Mouse (Mus musculus) ovary, postnatal 36 days (tissue): ENCODE measurements around the gene Eif3b.

ENCODE experiments used
- DNase-seq: peaks from one replicate; pipeline ENCODE4 v3.0.0; 2022; ENCODE audit warnings: low spot score, mixed read lengths

The Eif3b gene

DNA sequence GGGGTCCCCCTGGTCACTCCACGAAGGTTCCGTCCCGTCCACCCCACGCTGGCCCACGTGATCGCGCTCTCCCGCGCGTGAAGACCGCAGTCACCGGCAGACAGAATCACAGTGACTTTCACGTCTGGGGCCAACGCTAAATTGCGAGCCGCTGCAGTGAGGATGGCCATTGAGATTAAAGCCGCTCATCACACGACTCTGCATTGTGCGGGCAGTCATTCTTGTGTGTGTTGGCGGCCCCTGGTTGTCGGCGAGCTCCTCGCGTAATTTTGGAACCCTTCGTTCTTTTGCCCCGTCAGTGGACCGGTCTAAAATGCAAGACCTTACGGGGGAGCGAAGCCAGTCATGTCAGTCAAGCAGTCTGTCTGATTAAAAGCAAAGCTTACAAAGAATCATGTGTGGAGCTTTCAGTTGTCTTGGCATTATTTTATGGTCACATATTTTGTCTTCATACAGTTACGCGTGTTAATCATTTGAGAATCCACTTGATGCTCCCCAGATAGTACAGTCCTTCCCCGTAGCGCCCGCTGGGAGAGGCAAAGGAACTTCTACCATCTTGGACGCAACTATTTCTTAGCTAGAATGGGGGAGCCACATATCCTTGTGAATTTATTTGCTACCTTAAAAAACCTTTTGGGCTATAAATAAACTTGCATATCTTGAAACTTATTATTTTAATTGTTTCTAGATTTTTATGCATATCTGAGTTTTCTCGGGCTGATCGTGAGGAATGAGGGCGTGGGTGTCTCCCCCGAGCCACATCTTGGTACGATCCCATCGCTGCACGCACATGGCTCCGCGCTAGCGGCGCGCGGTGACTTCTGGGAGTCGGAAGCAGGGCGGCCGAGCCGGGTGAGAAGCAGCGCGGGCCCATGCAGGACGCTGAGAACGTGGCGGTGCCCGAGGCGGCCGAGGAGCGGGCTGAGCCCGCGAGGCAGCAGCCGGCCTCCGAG, at the start of gene Eif3b:
Gene Eif3b, plus strand, starts transcription at position 840 of the 953 bp plus-strand sequence.
- DNase-seq = peak; percentile 85

DNA sequence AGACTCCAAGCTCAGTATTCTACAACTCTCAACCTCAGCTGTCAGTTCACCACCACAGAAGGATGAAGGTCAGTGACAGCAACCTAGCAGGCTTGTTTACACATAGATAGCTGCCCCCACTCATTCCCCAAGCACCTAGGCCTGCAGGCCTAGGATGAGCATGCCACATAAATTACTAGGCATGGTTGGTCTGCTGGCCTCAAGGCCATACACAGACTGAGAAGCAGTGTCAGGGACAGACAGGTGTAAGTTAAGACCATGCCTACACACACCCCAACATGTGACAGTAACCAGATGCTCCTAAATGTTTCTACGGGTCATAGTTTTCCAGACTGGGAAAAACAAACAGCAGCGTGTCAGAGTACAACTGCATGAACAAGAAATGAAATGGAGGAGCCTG, 49.7 kb upstream of the Eif3b start:
- no peak for DNase-seq

DNA sequence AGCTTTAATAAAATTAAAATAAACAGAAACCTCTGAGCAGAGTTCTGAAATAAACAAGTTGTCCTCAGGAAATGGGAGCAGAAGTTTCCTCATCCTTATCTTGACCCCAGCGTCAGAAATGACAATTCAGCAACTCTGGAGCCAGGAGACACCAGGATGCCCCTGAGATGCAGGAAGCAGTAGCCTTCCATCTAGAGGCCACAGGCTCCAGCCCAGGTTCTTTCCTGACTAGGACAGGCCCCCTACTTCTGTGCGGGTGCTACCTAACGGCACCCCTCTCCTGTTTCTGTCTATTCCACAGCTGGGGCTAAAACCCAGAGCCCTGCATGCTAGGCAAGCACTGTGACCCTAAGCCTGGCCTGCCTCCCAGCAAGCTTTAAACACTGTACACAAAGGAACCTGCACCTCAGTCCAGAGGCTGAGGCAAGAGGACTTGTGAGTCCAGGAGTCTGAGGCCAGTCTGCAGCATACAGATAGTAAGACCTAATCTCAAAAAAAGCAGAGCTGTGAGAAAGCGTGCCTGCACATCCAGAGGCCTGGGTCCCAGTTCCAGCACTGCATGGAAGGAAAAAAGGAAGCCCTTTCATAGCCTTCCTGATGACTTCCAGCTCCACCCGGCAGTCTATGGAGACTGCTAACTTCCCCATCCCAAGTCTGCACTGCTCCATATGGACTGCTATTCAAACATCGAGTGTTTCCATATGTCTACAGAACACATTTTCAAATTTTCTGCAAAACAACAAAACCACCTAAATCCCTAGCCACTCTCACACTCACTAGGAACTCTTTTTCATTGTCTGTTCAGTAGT, 48.5 kb upstream of the Eif3b start:
- no peak for DNase-seq

DNA sequence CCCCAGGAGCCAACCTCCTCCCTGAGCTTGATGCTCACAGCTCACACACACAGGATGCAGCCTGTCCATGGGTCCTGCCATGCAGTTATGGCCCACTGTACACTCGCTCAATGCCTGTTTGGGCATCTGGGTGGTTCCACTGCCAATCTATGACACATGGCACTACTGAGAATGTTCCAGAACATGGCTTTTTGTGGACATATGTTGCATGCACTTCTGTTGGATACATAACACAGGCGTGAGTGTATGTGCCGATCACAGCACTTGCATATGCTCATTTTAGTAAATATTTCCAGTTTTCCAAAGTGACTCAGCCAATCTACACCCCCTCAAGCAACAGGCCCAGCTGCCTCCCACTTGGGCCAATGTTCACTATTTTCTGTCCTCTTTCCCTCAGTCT, 47.5 kb upstream of the Eif3b start:
- DNase-seq = no peak

DNA sequence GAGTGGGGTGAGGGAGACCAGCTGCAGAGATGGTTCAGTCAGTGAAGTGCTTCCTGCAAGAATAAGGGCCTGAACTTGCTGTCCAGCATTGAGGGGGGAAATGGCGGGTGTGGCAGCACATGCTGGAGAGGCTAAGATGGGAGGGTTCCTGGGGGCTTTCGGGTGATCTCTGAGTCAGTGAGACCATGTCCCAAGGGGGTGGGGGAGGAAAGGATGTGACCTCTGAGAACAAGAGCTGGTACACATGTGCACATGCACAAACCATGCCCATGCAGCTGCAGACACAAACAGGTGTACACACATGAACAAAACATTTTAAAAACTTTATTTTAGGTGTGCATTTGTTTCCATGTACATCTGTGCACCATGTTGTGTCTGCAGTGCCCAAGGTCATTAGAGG, 45.4 kb upstream of the Eif3b start:
- no peak for DNase-seq

DNA sequence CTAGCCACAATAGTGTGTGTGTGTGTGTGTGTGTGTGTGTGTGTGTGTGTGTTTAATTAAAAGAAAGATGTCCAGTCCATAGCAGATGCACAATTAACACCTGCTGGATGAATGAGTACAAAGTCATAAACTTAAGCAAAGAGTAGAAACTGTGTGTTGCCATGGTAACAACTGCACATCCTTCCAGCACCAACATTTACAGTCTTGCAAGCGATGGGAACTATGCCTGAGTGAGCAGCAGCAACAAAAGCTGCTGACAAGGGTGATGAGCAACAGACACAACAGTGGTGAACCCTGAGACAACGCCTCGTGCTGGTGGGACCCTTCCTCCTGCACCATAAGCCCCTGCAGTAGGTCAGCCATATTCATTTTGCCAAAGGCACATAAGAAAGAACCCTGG, 44.9 kb upstream of the Eif3b start:
- DNase-seq = no peak

DNA sequence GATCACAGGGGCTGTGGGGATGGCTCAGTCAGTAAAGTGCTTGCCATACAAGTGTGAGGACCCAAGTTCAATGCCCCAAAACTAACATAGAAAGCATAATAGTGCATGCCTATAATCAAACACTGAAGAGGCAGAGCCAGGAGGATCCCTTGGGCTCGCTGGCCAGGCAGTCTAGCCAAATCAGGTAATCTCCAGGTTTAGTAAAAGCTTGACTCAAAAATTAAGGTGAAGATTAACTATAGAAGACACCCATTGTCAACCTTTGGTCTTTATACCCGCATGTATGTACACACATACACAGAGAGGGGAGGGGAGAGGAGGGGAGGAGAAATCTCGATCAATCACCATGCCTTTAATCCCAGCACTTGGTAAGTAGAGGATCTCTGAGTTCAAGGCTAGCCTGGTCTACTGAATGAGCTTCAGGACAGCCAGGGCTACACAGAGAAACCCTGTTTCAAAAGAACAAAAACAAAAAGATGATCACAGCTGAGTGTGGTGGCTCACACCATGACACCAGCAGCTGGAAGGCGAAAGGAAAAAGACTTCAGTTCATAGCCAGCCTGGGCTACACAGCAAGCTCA, 43.8 kb upstream of the Eif3b start:
- DNase-seq = no peak

DNA sequence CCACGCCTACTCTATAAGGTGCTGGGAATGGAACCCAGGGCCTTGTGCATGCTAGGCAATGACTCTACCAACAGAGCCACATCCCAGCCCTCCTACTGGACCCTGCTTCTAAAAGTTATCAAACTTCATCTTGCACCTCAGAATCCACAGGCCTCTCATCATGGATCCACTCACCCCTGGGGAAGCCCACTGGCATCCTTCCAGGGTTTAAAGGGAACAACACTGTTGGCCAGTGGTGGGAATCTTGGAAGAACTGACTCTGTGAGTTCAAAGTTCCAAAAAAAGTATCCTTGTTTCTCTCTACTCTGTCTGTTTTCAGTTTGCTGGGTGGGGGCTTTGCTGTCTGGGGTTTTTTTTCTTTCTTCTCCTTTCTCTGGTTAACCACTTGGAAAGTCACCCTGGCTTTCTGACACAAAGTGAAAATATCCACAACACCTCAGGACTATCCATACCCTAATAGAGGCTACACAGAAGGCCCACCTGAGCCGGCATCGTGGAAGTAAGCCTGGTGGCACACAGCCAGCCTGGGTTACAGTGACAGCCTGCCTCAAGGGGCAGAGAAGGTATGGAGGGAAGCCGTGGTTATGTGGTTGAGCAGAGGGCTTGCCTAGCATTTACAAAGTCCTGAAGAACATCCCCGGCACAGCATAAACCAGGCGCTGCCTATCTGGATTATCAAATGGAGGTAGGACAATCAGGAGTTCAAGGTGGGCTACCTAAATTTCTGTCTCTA, 40.8 kb upstream of the Eif3b start:
- DNase-seq = no peak

DNA sequence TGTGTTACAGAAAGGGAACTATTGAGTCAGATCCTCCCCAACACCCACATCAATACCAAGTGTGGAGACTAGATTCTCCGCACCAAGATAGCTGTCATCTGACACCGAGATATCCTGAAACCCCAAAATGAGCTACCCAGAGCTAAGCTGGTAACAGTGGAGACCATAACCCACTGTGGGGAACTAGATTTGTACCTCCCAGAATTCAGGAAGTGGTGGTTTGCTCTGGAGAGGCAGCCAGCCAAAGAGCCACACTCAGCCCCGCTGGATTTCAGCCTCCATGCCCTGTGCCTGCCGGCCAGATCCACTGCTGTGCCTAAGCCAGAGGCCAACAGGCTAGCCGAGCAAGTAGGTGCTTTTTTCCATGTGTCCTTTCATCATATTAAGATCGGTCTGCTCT, 39.8 kb upstream of the Eif3b start:
- no peak for DNase-seq

DNA sequence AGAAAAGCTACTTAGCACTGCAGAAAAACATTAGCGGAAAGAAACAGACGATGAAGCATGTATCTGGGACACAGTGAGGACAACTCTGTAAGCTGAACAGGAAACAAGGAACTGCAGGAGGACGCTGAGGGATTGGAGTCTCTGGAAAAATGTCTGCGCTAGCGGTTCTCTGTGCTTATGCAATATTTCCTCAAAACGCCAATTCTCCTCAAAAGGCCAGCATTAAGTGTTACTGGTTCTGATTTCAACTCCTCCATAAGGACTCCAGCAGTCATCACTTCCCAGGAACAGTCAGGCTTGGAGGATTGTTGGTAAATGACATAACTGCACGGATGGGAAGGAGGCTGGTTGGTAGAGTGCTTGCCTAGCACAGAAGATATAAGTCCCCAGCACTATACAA, 38.0 kb upstream of the Eif3b start:
- no peak for DNase-seq

DNA sequence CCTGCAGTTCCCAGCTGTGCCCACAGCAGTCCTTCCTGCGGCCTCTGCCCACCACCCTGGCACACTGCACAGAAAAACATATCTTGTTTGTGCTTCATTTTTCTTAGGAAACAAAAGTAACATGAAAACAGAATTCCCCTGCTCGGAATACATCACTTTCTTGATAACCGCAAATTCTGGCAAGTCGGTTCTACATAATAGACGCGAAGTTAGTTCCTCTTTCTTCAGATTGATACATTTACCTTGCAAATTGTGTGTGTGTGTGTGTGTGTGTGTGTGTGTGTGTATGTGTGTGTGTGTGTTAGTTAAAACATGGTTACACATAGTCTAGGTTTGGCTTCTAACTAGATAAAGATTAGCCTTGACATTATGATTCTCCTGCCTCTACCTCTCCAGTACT, 36.4 kb upstream of the Eif3b start:
- DNase-seq = no peak

DNA sequence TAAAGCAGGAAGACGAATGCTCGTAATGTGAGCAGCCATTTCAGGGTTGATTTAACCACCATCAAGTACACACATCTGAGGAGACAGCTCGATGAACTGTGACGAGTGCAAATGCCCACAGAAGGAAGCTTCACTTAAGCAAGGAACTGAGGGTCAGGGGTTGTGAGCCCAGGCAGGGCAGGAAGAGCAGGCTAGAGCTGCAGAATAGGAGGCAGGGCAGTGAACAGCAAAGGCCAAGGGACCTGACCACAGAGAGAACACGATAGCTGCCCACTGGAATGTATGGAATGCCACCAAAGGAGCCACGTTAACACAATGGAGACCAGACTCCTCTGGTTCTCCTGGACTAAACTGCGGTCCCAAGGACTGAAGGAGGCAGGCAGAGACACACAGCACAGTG, 35.6 kb upstream of the Eif3b start:
- no peak for DNase-seq

DNA sequence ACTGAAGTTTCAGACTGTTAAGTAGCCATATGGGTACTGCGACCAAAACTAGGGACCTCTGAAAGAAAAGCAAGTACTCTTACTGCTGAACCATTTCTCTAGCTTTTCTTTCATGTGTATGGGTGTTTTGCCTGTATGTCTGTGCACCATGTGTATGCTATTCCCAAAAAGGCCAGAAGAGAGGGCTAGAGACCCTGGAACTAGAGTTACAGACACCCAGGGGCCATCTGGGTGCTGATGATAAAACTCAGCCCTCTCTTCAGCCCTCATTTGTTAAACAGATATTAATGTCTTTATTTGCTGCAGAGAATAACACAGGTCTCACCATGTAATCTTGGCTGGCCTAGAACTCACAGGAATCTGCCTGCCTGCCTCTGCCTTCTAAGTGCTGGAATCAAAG, 34.7 kb upstream of the Eif3b start:
- DNase-seq = no peak

DNA sequence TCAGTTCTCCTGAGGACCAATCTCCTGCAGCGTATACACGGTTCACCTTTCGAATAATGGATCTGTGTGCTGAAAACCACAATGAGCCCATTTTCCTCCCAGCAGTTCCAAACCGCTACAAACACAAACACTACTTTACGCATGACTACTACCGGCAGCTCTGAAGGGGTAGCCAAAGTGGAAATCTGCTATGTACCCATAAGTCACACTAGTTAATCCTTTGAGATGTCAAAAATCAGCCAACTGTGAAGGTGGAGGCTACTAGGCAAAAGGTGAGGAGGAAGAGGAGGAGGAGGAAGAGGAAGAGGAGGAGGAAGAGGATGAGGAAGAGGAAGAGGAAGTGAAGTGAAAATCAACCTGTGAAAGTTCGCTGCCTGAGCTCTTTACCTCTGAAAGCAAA, 31.9 kb upstream of the Eif3b start:
- DNase-seq = no peak

DNA sequence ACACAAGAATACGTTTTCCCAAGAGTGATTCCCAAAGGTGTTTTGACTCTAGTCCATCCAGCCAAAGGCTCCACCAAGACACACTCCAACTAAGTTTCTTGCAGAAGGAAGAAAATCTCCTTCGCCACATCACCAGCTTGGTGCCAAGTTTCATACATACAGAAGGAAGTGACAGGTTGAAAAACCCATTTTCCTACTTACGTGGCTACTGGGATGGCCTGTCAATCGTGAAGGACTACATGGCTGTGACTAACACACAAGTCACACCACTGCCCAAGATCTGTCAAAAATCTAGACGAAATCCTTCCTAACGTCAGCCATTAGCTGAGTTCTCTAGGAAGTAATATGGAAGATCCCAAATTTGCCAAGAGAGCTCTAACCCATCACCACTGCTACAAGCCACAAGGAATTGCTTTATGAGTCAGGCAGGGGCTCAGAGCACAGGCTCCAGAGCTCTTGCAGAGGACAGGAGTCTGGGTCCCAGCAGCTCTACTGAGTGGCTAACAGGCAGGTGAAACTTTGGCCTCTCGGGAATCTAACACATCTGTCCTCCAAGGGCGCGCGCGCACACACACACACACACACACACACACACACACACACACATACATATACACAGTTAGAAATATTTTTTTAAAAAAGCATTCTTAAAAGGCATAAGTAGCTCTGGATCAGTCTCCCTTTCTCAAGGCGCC, 31.2 kb upstream of the Eif3b start:
- no peak for DNase-seq

DNA sequence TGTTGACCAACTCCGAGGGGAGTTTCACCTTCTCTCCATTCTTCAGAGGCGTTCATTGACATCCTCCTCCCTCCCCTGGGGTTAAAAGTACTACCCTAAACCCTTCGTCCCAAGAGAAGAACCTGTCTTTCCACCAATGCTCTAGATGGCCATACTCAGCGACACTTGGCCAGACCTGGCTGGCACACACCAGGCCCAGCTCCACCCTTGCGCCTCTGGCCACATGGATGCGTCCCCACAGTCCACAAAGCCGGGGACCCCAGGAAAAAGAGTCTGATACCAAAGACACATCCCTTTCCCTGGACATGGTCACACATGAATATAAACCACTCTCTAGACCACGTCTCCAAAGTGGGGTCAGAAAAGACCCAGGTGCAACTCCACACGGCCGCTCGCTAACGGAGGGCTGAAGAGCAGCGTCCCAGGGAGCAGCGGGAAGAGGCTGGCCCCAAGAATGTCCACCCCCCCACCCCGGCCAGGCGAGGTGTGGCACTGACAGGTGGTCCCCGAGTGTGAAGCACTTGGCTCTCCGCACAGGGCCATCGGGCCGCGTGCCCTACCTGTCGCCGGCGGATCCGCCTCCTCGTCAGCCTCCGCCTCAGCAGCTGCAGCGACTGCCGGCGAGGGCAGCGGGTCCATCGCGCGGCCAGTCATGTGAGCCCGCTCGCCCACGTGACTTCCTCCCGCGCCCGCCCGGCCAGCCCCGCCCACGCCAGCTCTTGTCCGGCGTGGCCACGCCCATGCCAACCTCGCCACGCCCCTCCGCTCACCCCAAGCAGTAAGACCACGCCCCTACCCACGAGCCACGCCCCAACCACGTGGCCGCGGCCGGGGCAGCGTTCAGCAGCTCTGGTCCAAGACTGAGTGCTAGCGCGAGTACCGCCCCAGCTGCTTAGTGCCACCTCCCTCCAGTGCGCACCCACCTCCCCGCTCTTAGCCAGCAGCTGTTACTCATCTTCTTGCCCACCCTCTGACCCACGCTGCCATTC, 30.2 kb upstream of the Eif3b start, which contains the start of gene Snx8:
Gene Snx8, minus strand, starts transcription at position 675 of the 989 bp plus-strand sequence.
- DNase-seq = peak; percentile 98

DNA sequence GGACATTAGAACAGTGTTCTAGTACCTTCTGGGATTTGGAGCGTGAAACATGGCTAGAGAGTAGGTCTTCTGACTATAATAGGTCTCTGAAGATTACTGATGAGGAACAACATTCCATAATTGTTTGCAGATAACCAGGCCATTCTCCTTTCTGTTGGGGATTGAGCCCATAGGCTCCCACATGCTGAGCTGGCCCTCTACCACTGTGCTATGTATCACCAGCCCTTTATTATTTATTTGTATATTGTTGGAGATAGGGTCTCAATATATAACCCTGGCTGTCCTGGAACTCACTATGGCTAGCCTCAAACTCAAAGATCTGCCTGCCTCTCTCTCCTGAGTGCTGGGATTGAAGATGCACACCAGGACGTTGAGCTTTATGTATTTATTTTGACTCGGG, 29.5 kb upstream of the Eif3b start:
- DNase-seq = no peak

DNA sequence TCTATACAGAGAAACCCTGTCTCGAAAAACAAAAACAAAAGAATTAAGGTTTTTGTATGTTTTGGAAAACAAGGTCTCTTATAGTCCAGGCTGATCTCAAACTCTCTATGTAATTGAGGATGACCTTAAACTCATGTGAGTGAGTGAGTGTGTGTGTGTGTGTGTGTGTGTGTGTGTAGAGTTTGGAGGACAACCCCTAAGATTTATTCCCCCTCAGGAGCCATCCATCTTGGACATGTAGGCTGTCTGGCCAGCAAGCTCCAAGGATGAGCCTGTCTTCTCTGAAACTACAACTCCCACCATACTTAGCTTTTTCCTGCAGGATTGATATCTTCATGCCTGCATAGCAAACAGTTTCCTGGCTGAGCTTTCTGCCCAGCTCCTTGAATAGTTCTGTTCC, 27.7 kb upstream of the Eif3b start:
- DNase-seq = no peak

DNA sequence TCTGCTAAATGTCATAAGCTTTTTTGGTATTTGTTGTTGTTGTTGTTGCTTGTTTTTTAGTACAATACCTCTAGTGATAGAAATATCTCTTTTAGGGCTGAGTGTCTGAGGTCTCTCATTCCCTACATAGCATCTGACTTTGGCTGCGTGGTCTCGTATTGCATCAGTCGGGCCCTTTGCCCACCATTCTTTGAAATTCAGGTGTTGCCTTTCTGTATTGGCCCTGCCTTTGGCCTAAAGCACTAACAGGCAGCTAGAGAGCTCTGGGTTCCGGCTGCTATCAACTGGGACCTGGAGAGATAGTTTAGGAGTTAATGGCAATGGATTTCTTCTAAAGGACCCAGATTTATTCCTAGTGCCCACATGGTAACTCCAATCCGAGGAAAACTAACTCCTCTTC, 27.1 kb upstream of the Eif3b start:
- no peak for DNase-seq

DNA sequence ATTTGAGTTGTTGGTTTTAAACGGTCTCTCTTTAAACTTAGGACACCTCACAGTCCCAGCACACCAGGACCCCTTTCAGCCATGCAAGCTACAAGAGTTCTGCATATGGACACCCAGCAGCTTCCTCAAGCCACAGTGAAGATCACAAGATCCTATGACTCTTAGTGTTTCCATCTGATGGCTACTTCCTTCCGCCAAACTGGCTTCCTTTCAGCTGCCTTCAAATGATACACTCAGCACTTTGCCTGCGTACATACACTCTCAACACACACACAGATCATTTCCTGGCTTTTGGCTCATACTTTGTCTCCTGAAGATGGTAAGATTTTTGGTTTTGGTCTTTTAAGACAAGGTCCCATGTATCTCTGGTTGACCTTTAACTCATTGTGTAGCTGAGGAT, 26.4 kb upstream of the Eif3b start:
- DNase-seq = no peak
